Mouse (Mus musculus) kidney, postnatal 10 days (tissue): ENCODE measurements around the gene Mrpl1.
A peak's percentile ranks its signal among the peaks of the same experiment; 100 is the strongest.

Experiments used
- DNase-seq: peaks from one replicate; pipeline ENCODE4 v3.0.0; 2021; ENCODE audit warnings: mixed read lengths

The Mrpl1 gene

GRCm38 (mm10) chr5:96208543-96208942 lies 750 bp upstream of the Mrpl1 start:
- DNase-seq: no peak

GRCm38 (mm10) chr5:96209916-96210583 lies 757 bp downstream of the Mrpl1 start:
- peak; percentile 94 for DNase-seq

- DNase-seq: no peak
Observed at GRCm38 (mm10) chr5:96218648-96219047, 9.4 kb downstream of the Mrpl1 start.

GRCm38 (mm10) chr5:96219512-96219911 lies 10.2 kb downstream of the Mrpl1 start:
- DNase-seq: no peak

GRCm38 (mm10) chr5:96221298-96221697 lies 12.0 kb downstream of the Mrpl1 start:
- DNase-seq: no peak

- peak; percentile 34 for DNase-seq
Observed at GRCm38 (mm10) chr5:96221812-96222585, 12.7 kb downstream of the Mrpl1 start.

- no peak for DNase-seq
Observed at GRCm38 (mm10) chr5:96222964-96223363, 13.7 kb downstream of the Mrpl1 start.

GRCm38 (mm10) chr5:96226490-96226889 lies 17.2 kb downstream of the Mrpl1 start:
- DNase-seq: no peak

GRCm38 (mm10) chr5:96228967-96229366 lies 19.7 kb downstream of the Mrpl1 start:
- no peak for DNase-seq

- DNase-seq: no peak
Observed at GRCm38 (mm10) chr5:96238797-96239196, 29.5 kb downstream of the Mrpl1 start.

- no peak for DNase-seq
Observed at GRCm38 (mm10) chr5:96240856-96241255, 31.6 kb downstream of the Mrpl1 start.

GRCm38 (mm10) chr5:96244511-96244910 lies 35.2 kb downstream of the Mrpl1 start:
- DNase-seq: no peak

- no peak for DNase-seq
Observed at GRCm38 (mm10) chr5:96253995-96254394, 44.7 kb downstream of the Mrpl1 start.

GRCm38 (mm10) chr5:96255166-96255565 lies 45.9 kb downstream of the Mrpl1 start:
- no peak for DNase-seq

GRCm38 (mm10) chr5:96258210-96258609 lies 48.9 kb downstream of the Mrpl1 start:
- DNase-seq: no peak

- DNase-seq: peak; percentile 88
Observed at GRCm38 (mm10) chr5:96267017-96267702, 57.9 kb downstream of the Mrpl1 start.

- no peak for DNase-seq
Observed at GRCm38 (mm10) chr5:96271070-96271469, 61.8 kb downstream of the Mrpl1 start.

- no peak for DNase-seq
Observed at GRCm38 (mm10) chr5:96305786-96306185, 96.5 kb downstream of the Mrpl1 start.

- no peak for DNase-seq
Observed at GRCm38 (mm10) chr5:96306271-96306670, 97.0 kb downstream of the Mrpl1 start.

- DNase-seq: peak; percentile 41
Observed at GRCm38 (mm10) chr5:96306826-96307225, 97.5 kb downstream of the Mrpl1 start.

- DNase-seq: no peak
Observed at GRCm38 (mm10) chr5:96308086-96308485, 98.8 kb downstream of the Mrpl1 start.

GRCm38 (mm10) chr5:96308645-96309044 lies 99.4 kb downstream of the Mrpl1 start:
- DNase-seq: no peak

- no peak for DNase-seq
Observed at GRCm38 (mm10) chr5:96309566-96309965, 100.3 kb downstream of the Mrpl1 start.

GRCm38 (mm10) chr5:96311677-96312076 lies 102.4 kb downstream of the Mrpl1 start:
- no peak for DNase-seq
